Mouse (Mus musculus) neural tube, embryonic 15.5 days (tissue): Measurements from ENCODE around the gene Tox2. TPM values are rescaled to one million over a fixed set of nuclear protein-coding genes. Genes with fewer than 3 reads are reported as not detected.

ENCODE experiments used
- ATAC-seq: fragments of 200-750 bp; cut with Nextera tagmentation; 2 replicates; pipeline ENCODE4 v1.8.0; 2017; ENCODE audit warnings: mild to moderate bottlenecking, moderate TSS enrichment, moderate library complexity; ENCODE audit not compliant: low FRiP score
- H3K27ac ChIP-seq: fragments of 300-500 bp; sonication (generic); replicated peaks from 2 replicates; pipeline ENCODE4 v1.5.1; 2015; ENCODE audit warnings: mild to moderate bottlenecking, inconsistent platforms
- H3K27me3 ChIP-seq: fragments of 300-500 bp; sonication (generic); replicated peaks from 2 replicates; pipeline ENCODE4 v1.6.1; 2015; ENCODE audit warnings: inconsistent platforms
- H3K36me3 ChIP-seq: fragments of 300-500 bp; sonication (generic); 2 replicates; pipeline ENCODE4 v1.6.1; 2015; ENCODE audit warnings: inconsistent platforms
- H3K4me1 ChIP-seq: fragments of 300-500 bp; sonication (generic); 2 replicates; pipeline ENCODE4 v1.6.1; 2015; ENCODE audit warnings: inconsistent platforms
- H3K4me2 ChIP-seq: fragments of 300-500 bp; sonication (generic); 2 replicates; pipeline ENCODE4 v1.6.1; 2015; ENCODE audit warnings: inconsistent platforms, mild to moderate bottlenecking, moderate library complexity
- H3K4me3 ChIP-seq: fragments of 300-500 bp; sonication (generic); replicated peaks from 2 replicates; pipeline ENCODE4 v1.5.1; 2015; ENCODE audit warnings: mild to moderate bottlenecking, inconsistent platforms
- H3K9ac ChIP-seq: fragments of 300-500 bp; sonication (generic); replicated peaks from 2 replicates; pipeline ENCODE4 v1.6.1; 2015; ENCODE audit warnings: mild to moderate bottlenecking, inconsistent platforms
- H3K9me3 ChIP-seq: fragments of 300-500 bp; sonication (generic); replicated peaks from 2 replicates; pipeline ENCODE4 v1.6.1; 2016; ENCODE audit warnings: inconsistent platforms
- WGBS: fragments of 180-500 bp; shearing (Covaris S2); methylation state at CpG from one replicate; pipeline ENCODE4 v1.1.7; 2015; ENCODE audit warnings: mixed read lengths; 5-methylcytosine and 5-hydroxymethylcytosine counted together
- polyA plus RNA-seq: library from polyadenylated mRNA; unstranded; fragments of >200 nt; fragmentation: Nextera tagmentation; extraction: Ambion mirVana; gene quantifications from 2 replicates; pipeline ENCODE4 v1.2.1, GENCODE M21; 2015

Gene Tox2
- polyA plus RNA-seq, 1 experiment from 2014 or later = 23.4 TPM

DNA sequence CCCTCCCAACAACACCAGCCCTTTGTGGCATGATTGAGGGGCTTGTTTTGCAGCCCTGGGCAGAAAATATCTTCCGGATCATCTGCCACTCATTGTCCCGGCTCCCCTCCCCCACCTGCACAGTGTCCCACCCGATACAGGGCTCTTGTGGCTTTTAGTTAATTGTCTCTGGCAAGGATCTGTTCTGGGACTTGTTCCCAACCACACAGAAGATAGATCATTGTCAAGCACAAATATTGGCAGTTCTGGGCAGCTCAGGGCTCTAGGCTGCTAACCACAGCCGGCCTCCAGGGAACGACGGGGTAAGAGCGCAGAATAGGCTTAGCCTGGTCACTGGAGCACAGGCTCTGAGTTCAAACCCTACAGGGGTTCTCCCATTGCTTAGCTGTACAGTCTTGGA, 33.1 kb downstream of the Tox2 start:
- no peak for ATAC-seq
- H3K4me3 ChIP-seq = no peak overlapping the region
- H3K9ac ChIP-seq = no peak overlapping the region
- peaks cover 41% of the 10 kb centered on the region for H3K4me1 ChIP-seq
- WGBS = 17% methylated on average over 7 of the region's 7 CpGs
- H3K36me3 ChIP-seq = no peaks in the 10 kb centered on the region
- peaks cover 62% of the 10 kb centered on the region for H3K27me3 ChIP-seq
- H3K4me2 ChIP-seq = no peak overlapping the region
- no peaks in the 10 kb centered on the region for H3K9me3 ChIP-seq
- 0 out of 2 replicates have a peak overlapping the region, but pooled peaks have one; percentile 10 for H3K27ac ChIP-seq

DNA sequence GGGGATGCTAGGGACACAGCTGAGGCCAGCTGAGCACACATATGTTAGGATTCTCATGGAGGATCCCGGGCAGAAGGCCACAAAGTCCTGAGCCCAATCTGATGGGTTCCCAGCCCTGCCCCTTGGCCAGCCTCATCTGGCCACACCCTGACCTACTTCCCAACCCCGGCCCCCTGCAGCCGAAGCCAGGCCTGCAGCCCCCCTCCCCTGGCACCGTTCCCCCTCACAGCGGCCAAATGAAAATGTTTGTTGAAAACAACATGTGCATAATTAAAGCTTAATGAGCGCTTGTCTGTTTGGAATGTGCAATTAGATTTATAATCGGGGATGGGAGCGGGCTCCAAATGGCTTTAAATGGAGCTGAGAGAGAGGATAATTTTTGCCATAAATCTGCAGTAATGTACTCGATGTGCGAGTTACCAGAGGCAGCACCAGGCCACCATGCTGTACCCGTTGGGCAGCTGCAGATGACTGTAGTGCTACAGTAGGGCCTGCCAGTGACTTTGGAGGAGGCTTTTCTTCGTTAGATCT, 35.1 kb downstream of the Tox2 start:
- Histone ChIP-seq H3K27me3 (peaks cover 53% of the 10 kb centered on the region), H3K4me2 (no peak overlapping the region), H3K9me3 (no peaks in the 10 kb centered on the region), H3K4me3 (no peak overlapping the region), H3K27ac (0 out of 2 replicates have a peak overlapping the region, but pooled peaks have one; percentile 45), H3K36me3 (no peaks in the 10 kb centered on the region), H3K4me1 (peaks cover 25% of the 10 kb centered on the region), H3K9ac (no peak overlapping the region)
- 16% methylated on average over 12 of the region's 12 CpGs for WGBS
- ATAC-seq = peak; percentile 68; the same call in 1 of the 2 replicates

DNA sequence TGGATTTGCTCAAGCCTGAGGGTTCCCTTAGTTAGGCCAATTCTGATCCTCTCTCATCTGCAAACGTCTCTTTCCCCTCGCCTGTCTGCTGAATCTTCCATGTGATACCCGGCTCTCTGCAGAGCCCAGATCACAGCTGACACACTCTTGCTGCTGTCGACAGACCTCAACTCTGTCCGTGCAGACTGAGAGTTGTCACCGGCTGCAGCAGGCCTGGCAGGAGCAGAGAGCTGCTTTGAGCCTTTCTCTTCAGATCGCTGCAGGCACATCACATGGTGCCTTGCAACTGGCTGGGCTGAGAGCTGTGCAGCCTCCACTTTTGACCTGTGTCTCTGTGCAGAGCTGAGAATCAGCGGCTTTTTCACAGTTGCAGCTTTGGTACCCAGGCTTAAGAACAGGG, 37.0 kb downstream of the Tox2 start:
- no peaks in the 10 kb centered on the region for H3K9me3 ChIP-seq
- H3K9ac ChIP-seq = no peak overlapping the region
- no peak overlapping the region for H3K4me3 ChIP-seq
- WGBS = 64% methylated on average over 8 of the region's 8 CpGs
- H3K36me3 ChIP-seq = no peaks in the 10 kb centered on the region
- H3K4me1 ChIP-seq = peaks cover 28% of the 10 kb centered on the region
- H3K4me2 ChIP-seq = no peak overlapping the region
- H3K27ac ChIP-seq = no peak overlapping the region
- no peak for ATAC-seq
- H3K27me3 ChIP-seq = peaks cover 38% of the 10 kb centered on the region

GRCm38 (mm10) chr2:163241867-163242266, 38.9 kb downstream of the Tox2 start:
- Histone ChIP-seq H3K4me3 (no peak overlapping the region), H3K4me1 (peaks cover 15% of the 10 kb centered on the region), H3K9ac (no peak overlapping the region), H3K4me2 (no peak overlapping the region), H3K27me3 (peaks cover 35% of the 10 kb centered on the region), H3K9me3 (no peaks in the 10 kb centered on the region), H3K36me3 (no peaks in the 10 kb centered on the region), H3K27ac (no peak overlapping the region)
- WGBS = 38% methylated on average over 5 of the region's 5 CpGs
- ATAC-seq = no peak

GRCm38 (mm10) chr2:163243917-163244852, 41.3 kb downstream of the Tox2 start:
- no peaks in the 10 kb centered on the region for H3K9me3 ChIP-seq
- ATAC-seq = no peak
- 75% methylated on average over 12 of the region's 12 CpGs for WGBS
- H3K9ac ChIP-seq = no peak overlapping the region
- no peak overlapping the region for H3K27ac ChIP-seq
- no peak overlapping the region for H3K4me2 ChIP-seq
- no peaks in the 10 kb centered on the region for H3K36me3 ChIP-seq
- H3K27me3 ChIP-seq = peaks cover 39% of the 10 kb centered on the region
- no peak overlapping the region for H3K4me3 ChIP-seq
- H3K4me1 ChIP-seq = 0 out of 2 replicates have a peak, but pooled peaks cover 3% of the 10 kb centered on the region

DNA sequence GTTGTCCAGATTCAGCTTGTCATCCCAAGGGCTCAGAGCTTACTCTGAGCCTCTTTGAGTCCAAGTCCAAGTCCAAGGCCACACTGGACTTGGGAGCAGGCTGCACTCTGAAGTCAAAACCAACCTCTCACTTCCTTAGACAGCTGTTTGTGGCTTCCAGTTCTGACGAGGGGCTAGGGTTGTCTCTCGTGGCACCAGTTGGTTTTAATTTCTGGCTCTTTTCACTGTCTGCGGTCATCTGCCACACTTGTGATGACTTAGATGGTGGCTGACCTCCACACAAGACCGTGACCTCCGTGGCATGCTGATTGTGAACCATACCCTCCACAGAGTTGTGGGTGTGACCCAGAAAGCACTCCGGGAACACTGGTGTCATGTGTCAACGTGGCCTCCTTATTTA, 46.0 kb downstream of the Tox2 start:
- Histone ChIP-seq H3K9me3 (no peaks in the 10 kb centered on the region), H3K4me3 (no peak overlapping the region), H3K4me1 (peaks cover 14% of the 10 kb centered on the region), H3K27me3 (peaks cover 18% of the 10 kb centered on the region), H3K4me2 (no peak overlapping the region), H3K36me3 (no peaks in the 10 kb centered on the region), H3K9ac (no peak overlapping the region), H3K27ac (no peak overlapping the region)
- no peak for ATAC-seq
- 85% methylated on average over 7 of the region's 7 CpGs for WGBS

DNA sequence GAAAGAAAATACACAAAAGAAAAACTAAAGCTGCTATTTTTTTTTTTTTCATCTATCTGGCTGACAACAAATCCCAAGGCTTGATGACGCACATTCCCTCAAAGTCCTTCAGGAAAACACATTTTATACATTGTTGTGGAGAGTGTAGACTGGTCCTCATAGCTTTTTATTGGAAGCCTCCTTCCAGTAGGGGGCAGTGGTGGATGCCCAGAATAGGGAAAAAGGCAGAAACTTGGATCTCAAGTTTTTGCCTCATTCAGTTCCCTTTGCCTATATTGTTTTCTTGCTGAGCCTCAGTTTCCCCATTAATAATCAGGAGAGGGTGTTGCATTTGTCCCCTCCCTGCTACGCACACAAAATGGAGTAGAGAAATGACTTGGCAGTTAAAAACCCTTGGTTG, 49.7 kb downstream of the Tox2 start:
- WGBS = 97% methylated on average over 2 of the region's 2 CpGs
- Histone ChIP-seq H3K27me3 (peaks cover 10% of the 10 kb centered on the region), H3K4me1 (peaks cover 20% of the 10 kb centered on the region), H3K9ac (no peak overlapping the region), H3K4me2 (no peak overlapping the region), H3K36me3 (no peaks in the 10 kb centered on the region), H3K4me3 (no peak overlapping the region), H3K9me3 (no peaks in the 10 kb centered on the region), H3K27ac (no peak overlapping the region)
- ATAC-seq = no peak

DNA sequence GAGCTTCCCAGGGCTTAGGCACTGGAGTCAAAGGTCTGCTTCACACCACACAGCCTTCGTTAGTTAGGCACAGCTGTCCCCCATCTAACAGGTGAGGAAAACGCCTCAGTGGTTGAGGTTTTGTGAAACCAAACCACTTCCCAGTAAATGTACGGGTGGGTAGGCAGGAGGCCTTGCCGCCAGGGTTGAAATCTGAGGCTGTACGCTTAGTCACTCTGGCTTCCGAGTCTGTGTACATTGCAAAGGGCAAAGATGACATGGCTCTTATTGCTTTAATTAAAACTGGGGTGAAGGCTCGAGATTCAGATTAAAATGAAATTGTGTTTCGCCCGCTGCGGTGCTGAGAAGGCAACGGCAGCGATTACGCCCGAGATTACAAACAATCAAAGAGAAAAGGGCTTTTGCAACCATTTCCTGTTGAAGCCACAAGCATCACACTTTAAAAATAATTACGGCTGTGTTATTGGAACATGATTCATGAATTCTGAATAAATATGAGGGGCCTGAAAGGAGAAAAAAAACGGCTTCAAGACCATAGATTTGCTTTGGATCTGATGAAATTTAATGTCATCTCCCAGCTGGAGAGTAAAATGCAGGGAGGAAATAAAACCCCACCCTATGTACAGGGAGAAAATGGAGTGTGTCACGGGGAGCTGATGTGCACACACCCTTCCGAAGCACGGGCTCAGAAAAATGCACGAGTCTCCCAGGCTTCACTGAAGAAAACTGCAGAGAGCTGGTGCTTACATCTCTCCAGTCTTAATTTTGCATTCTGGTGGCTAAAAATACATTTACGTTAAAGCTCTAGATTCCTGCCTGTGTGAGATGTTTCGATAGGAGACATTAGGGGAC, 50.5 kb downstream of the Tox2 start:
- H3K4me2 ChIP-seq = no peak overlapping the region
- no peaks in the 10 kb centered on the region for H3K9me3 ChIP-seq
- WGBS = 61% methylated on average over 22 of the region's 22 CpGs
- no peak for ATAC-seq
- H3K9ac ChIP-seq = no peak overlapping the region
- no peak overlapping the region for H3K4me3 ChIP-seq
- H3K27ac ChIP-seq = peak overlapping the region; percentile 42
- peaks cover 7% of the 10 kb centered on the region for H3K27me3 ChIP-seq
- H3K4me1 ChIP-seq = peaks cover 20% of the 10 kb centered on the region
- no peaks in the 10 kb centered on the region for H3K36me3 ChIP-seq

DNA sequence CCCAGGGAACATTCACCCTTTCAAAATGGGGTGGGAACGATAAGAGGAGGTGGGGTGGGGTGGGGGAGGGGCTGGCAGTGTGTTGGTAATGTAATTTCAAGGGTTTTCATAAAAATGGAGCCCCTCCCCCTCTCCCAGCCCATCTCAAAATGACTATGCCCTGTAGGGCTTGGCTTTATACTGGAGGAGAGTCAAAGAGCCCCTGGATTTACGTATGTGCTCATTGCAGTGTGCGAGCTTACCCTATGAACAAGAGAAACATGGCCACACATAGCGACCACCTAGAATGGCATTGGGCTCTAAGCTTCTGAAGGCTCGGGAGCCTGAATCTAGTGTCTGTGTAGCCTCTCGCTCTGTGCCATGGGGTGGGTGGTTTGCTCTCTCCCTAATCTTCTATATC, 51.3 kb downstream of the Tox2 start:
- ATAC-seq = no peak
- 78% methylated on average over 6 of the region's 6 CpGs for WGBS

GRCm38 (mm10) chr2:163256765-163257164, 53.8 kb downstream of the Tox2 start:
- Histone ChIP-seq H3K4me2 (no peak overlapping the region), H3K4me1 (peaks cover 20% of the 10 kb centered on the region), H3K9me3 (no peaks in the 10 kb centered on the region), H3K9ac (no peak overlapping the region), H3K36me3 (no peaks in the 10 kb centered on the region), H3K27ac (no peak overlapping the region), H3K4me3 (no peak overlapping the region), H3K27me3 (no peaks in the 10 kb centered on the region; the same call in 1 of the 2 replicates)
- no peak for ATAC-seq
- 50% methylated on average over 1 of the region's 1 CpGs for WGBS

More for the DNA sequence above, 51.3 kb downstream of the Tox2 start:
- Histone ChIP-seq H3K4me1 (peaks cover 20% of the 10 kb centered on the region), H3K27ac (0 out of 2 replicates have a peak overlapping the region, but pooled peaks have one; percentile 42), H3K9ac (no peak overlapping the region), H3K4me2 (no peak overlapping the region), H3K36me3 (no peaks in the 10 kb centered on the region), H3K9me3 (no peaks in the 10 kb centered on the region), H3K4me3 (no peak overlapping the region), H3K27me3 (no peaks in the 10 kb centered on the region; the same call in 1 of the 2 replicates)

GRCm38 (mm10) chr2:163261362-163262054, 58.6 kb downstream of the Tox2 start:
- Histone ChIP-seq H3K9ac (no peak overlapping the region), H3K9me3 (no peaks in the 10 kb centered on the region), H3K4me1 (0 out of 2 replicates have a peak, but pooled peaks cover under 1% of the 10 kb centered on the region), H3K27ac (no peak overlapping the region), H3K36me3 (no peaks in the 10 kb centered on the region), H3K4me2 (no peak overlapping the region), H3K4me3 (no peak overlapping the region), H3K27me3 (no peaks in the 10 kb centered on the region; the same call in 1 of the 2 replicates)
- no peak for ATAC-seq
- WGBS = 64% methylated on average over 6 of the region's 6 CpGs
